In the genomic region with DNA sequence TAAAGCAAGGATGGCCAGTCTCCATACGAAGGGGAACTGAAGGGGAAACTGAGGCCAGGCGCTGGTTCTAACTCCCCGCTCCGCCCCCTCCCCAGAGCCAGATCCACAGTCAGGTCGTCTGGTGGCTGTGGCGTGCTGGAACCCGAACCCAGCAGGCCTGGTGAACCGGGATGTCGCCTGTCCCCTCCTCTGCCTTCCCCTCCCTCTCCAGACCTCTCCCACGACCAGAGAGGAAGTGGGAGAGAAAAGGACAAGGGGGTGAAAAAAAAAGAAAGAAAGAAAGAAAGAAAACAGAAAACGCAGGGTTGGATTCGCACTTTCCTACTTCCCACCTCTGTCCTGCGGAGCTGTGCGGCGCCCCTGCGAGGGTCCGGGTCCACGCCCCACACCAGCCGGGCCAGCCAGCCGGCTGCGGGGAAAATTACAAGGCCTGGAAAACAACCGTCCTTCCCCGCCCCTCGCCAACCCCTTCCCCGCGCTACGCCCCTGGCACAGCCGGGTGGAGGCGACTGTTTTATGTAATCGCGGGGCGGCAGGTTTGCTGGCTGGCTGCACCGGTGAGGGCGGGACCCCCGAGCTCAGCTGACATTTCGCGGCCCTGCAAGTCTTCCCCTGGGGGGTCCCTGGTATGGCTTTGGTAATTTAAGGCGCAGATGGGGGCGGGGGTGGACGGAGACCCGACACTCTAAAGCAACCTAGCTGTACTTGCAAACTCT, we compare ENCODE assay signal across 8 mouse cellular contexts. TPM values are rescaled to one million over a fixed set of nuclear protein-coding genes. Genes with fewer than 3 reads are reported as not detected.
DNase-seq lines count a peak whose midpoint lies in the region; ATAC-seq and TF ChIP-seq lines count a peak whose summit lies in the region.

A gene (plus strand): TSS at position 255 of the 716 bp plus-strand sequence.

- H3K4me2 ChIP-seq in CH12.LX (ENCODE audit: insufficient read depth, low read depth, poor library complexity, severe bottlenecking), result peak within 1 kb of the TSS; percentile 93
- peak within 1 kb of the TSS; percentile 93 for H3K4me2 ChIP-seq in heart, embryonic 15.5 days

- in situ Hi-C loops in CH12.LX (cut with MboI; ENCODE audit: low pct_ligation_motif_present, low pct_unique_long_range_greater_than_20kb, low sequenced_read_pairs), result no loop called here

- peak within 1 kb of the TSS; percentile 81 to 87 (median 81) for H3K4me3 ChIP-seq in CH12.LX (replicated peaks in 1 of 3; ENCODE audit: low read depth in 2 of 3, low read length in 2 of 3, poor library complexity in 1 of 3)
- peak within 1 kb of the TSS; percentile 96 for H3K4me3 ChIP-seq in embryonic fibroblast, embryonic 13.5 days (ENCODE audit: insufficient read depth, low read length)
- peak within 1 kb of the TSS; percentile 98 for H3K4me3 ChIP-seq in heart, embryonic 15.5 days

- 3% methylated on average over 41 of the region's 41 CpGs for WGBS in heart, embryonic 15.5 days

- peaks cover 6 to 40% of the 10 kb centered on the region in 2 experiments for H3K4me1 ChIP-seq in CH12.LX (ENCODE audit: control insufficient read depth in 1 of 2, insufficient read depth in 2 of 2)
- H3K4me1 ChIP-seq in embryonic fibroblast, embryonic 13.5 days (ENCODE audit: control insufficient read depth, insufficient read depth, low read length), result peaks cover 2% of the 10 kb centered on the region; the same call in 1 of the 2 replicates
- H3K4me1 ChIP-seq in heart, embryonic 15.5 days (replicated peaks), result peaks cover 42% of the 10 kb centered on the region

- TF ChIP-seq CTCF in CH12.LX (conservative IDR thresholded peaks at IDR 0.05 in 1 of 2, IDR thresholded peaks at IDR 0.05 in 1 of 2; ENCODE audit: low read depth in 2 of 2, low read length in 2 of 2), result no peak
- no peak for TF ChIP-seq CTCF in embryonic fibroblast, embryonic 13.5 days (IDR thresholded peaks at IDR 0.05; ENCODE audit: borderline replicate concordance, insufficient read depth, low read length)

- no peak for ATAC-seq in heart, embryonic 15.5 days (replicated peaks; ENCODE audit: insufficient number of reproducible peaks, insufficient read depth, low FRiP score, low read depth)
- no peak for ATAC-seq in neutrophil, adult 5-6 weeks (ENCODE audit: extremely low read depth, insufficient number of reproducible peaks, low FRiP score, poor library complexity, severe bottlenecking)

- peaks cover 0 to 7% of the 10 kb centered on the region in 2 experiments for H3K36me3 ChIP-seq in CH12.LX (replicated peaks in 1 of 2; ENCODE audit: control insufficient read depth in 1 of 2, insufficient read depth in 1 of 2, low read length in 1 of 2)
- no peaks in the 10 kb centered on the region for H3K36me3 ChIP-seq in heart, embryonic 15.5 days

- peaks cover 22% of the 10 kb centered on the region for H3K79me2 ChIP-seq in CH12.LX (replicated peaks; ENCODE audit: control insufficient read depth, extremely low read depth, insufficient read depth, poor library complexity, severe bottlenecking)

- H3K9ac ChIP-seq in CH12.LX (ENCODE audit: insufficient read depth, low read depth), result peak within 1 kb of the TSS; percentile 100
- H3K9ac ChIP-seq in heart, embryonic 15.5 days, result peak within 1 kb of the TSS; percentile 98

- no peak for DNase-seq in CH12.LX (ENCODE audit: extremely low read depth)
- DNase-seq in adrenal gland, adult 18-20 months (ENCODE audit: low spot score in 2 of 2), result no peak
- DNase-seq in kidney, postnatal 10 days, result peak; percentile 73
- DNase-seq in lung, adult 18-20 months, result peak; percentile 63 to 70
- no peak for DNase-seq in ovary, postnatal 14 days (ENCODE audit: low spot score)

- H3K27ac ChIP-seq in CH12.LX (ENCODE audit: insufficient read depth, low read depth), result peak within 1 kb of the TSS; percentile 5; the same call in 1 of the 2 replicates
- no peak within 1 kb of the TSS for H3K27ac ChIP-seq in embryonic fibroblast, embryonic 13.5 days (ENCODE audit: insufficient read depth, low read length)
- peak within 1 kb of the TSS; percentile 99 for H3K27ac ChIP-seq in heart, embryonic 15.5 days

- dilution Hi-C loops in CH12.LX (cut with MboI; ENCODE audit: extremely low pct_ligation_motif_present, extremely low pct_unique_long_range_greater_than_20kb, low sequenced_read_pairs), result no loop called here

- no peak for TF ChIP-seq RAD21 in CH12.LX (IDR thresholded peaks at IDR 0.05; ENCODE audit: low read depth, low read length)

- no peak for TF ChIP-seq EP300 in CH12.LX (IDR thresholded peaks at IDR 0.05; ENCODE audit: low read length)

- TF ChIP-seq POLR2A in CH12.LX (IDR thresholded peaks at IDR 0.05; ENCODE audit: low read depth, low read length), result no peak
- no peak for TF ChIP-seq POLR2A in embryonic fibroblast, embryonic 13.5 days (IDR thresholded peaks at IDR 0.05; ENCODE audit: low read depth, low read length)

- no peaks in the 10 kb centered on the region for H3K27me3 ChIP-seq in CH12.LX (replicated peaks)
- H3K27me3 ChIP-seq in heart, embryonic 15.5 days, result no peaks in the 10 kb centered on the region

- H3K9me3 ChIP-seq in CH12.LX (replicated peaks; ENCODE audit: low read length), result no peaks in the 10 kb centered on the region
- no peaks in the 10 kb centered on the region for H3K9me3 ChIP-seq in heart, embryonic 15.5 days (replicated peaks)

TF ChIP-seq in CH12.LX, 34 proteins besides CTCF, POLR2A, EP300 and RAD21:
- TF ChIP-seq MAX (IDR thresholded peaks at IDR 0.05; ENCODE audit: low read length), result no peak
- TF ChIP-seq ZMIZ1 (IDR thresholded peaks at IDR 0.05; ENCODE audit: low read depth, low read length), result no peak
- 0 out of 2 replicates have a peak, but pooled peaks have one; percentile 39 for TF ChIP-seq ELF1 (IDR thresholded peaks at IDR 0.05; ENCODE audit: low read depth, low read length)
- peak; percentile 79 for TF ChIP-seq SIN3A (IDR thresholded peaks at IDR 0.05; ENCODE audit: low read length)
- TF ChIP-seq E2F4 (IDR thresholded peaks at IDR 0.05; ENCODE audit: insufficient replicate concordance, low read depth, low read length), result no peak
- TF ChIP-seq TBP (conservative IDR thresholded peaks at IDR 0.05; ENCODE audit: low read depth, low read length), result peak; percentile 91
- no peak for TF ChIP-seq KAT2A (IDR thresholded peaks at IDR 0.05; ENCODE audit: insufficient replicate concordance, low read length)
- peak; percentile 39 for TF ChIP-seq ZNF384 (IDR thresholded peaks at IDR 0.05; ENCODE audit: low read depth, low read length)
- no peak for TF ChIP-seq JUN (IDR thresholded peaks at IDR 0.05; ENCODE audit: insufficient read depth, low read depth, low read length)
- TF ChIP-seq CHD1 (IDR thresholded peaks at IDR 0.05; ENCODE audit: low read depth, low read length), result peak; percentile 91
- no peak for TF ChIP-seq ZC3H11A (IDR thresholded peaks at IDR 0.05; ENCODE audit: low read depth, low read length)
- TF ChIP-seq RCOR1 (conservative IDR thresholded peaks at IDR 0.05; ENCODE audit: low read depth, low read length), result no peak
- TF ChIP-seq USF2 (conservative IDR thresholded peaks at IDR 0.05; ENCODE audit: low read depth, low read length), result no peak
- TF ChIP-seq POLR2AphosphoS2 (IDR thresholded peaks at IDR 0.05; ENCODE audit: low read depth, low read length), result no peak
- TF ChIP-seq GABPA (IDR thresholded peaks at IDR 0.05; ENCODE audit: insufficient replicate concordance, low read depth, low read length), result no peak
- no peak for TF ChIP-seq NELFE (IDR thresholded peaks at IDR 0.05; ENCODE audit: low read depth, low read length)
- TF ChIP-seq HCFC1 (IDR thresholded peaks at IDR 0.05; ENCODE audit: low read depth, low read length), result peak; percentile 28; the same call in 1 of the 2 replicates
- TF ChIP-seq MEF2A (IDR thresholded peaks at IDR 0.05; ENCODE audit: borderline replicate concordance, low read depth, low read length), result no peak; the same call in 1 of the 2 replicates
- peak; percentile 53; the same call in 1 of the 2 replicates for TF ChIP-seq MAZ (IDR thresholded peaks at IDR 0.05; ENCODE audit: low read depth, low read length)
- no peak for TF ChIP-seq ETS1 (conservative IDR thresholded peaks at IDR 0.05; ENCODE audit: low read depth, low read length)
- TF ChIP-seq ZKSCAN1 (IDR thresholded peaks at IDR 0.05; ENCODE audit: borderline replicate concordance, low read depth, low read length), result no peak
- 0 out of 2 replicates have a peak, but pooled peaks have one; percentile 25 for TF ChIP-seq TCF12 (IDR thresholded peaks at IDR 0.05; ENCODE audit: low read depth, low read length)
- peak; percentile 57 for TF ChIP-seq IRF4 (IDR thresholded peaks at IDR 0.05; ENCODE audit: low read depth, low read length)
- TF ChIP-seq MYC (IDR thresholded peaks at IDR 0.05; ENCODE audit: low read depth, low read length), result no peak
- no peak for TF ChIP-seq NRF1 (IDR thresholded peaks at IDR 0.05; ENCODE audit: low read depth, low read length)
- TF ChIP-seq MXI1 (IDR thresholded peaks at IDR 0.05; ENCODE audit: low read depth, low read length), result peak; percentile 18; the same call in 1 of the 2 replicates
- TF ChIP-seq JUND (conservative IDR thresholded peaks at IDR 0.05; ENCODE audit: low read depth, low read length), result no peak
- TF ChIP-seq BHLHE40 (IDR thresholded peaks at IDR 0.05; ENCODE audit: low read depth, low read length), result 0 out of 2 replicates have a peak, but pooled peaks have one; percentile 22
- TF ChIP-seq USF1 (IDR thresholded peaks at IDR 0.05; ENCODE audit: low read depth, low read length), result no peak
- no peak for TF ChIP-seq SMC3 (IDR thresholded peaks at IDR 0.05; ENCODE audit: low read depth, low read length)
- peak; percentile 99 for TF ChIP-seq UBTF (IDR thresholded peaks at IDR 0.05; ENCODE audit: low read depth, low read length)
- TF ChIP-seq CHD2 (IDR thresholded peaks at IDR 0.05; ENCODE audit: low read length), result no peak
- TF ChIP-seq MAFK (IDR thresholded peaks at IDR 0.05; ENCODE audit: insufficient replicate concordance, low read length), result no peak
- no peak for TF ChIP-seq PAX5 (IDR thresholded peaks at IDR 0.05; ENCODE audit: low read length)

RNA-seq across cellular contexts. Expression of the gene that starts here (rescaled TPM):
- 15.3 and 18.2 TPM in 2 replicates for total RNA-seq in CH12.LX (2012; rRNA removed)
- total RNA-seq in CH12.LX (2014; rRNA removed), result 3.0 TPM in 2 replicates
- polyA plus RNA-seq in CH12.LX (2012; ENCODE audit: insufficient read length, low read depth), result 20.1 and 21.3 TPM in 2 replicates
- 10 to 100 TPM; 65.3 to 84.8 TPM for total RNA-seq in adrenal gland, adult 18-20 months (2021)
- polyA plus RNA-seq in embryonic fibroblast, embryonic 13.5 days (2011; ENCODE audit: insufficient read length, low read depth, missing spikeins), result 16.9 and 23.5 TPM in 2 replicates
- 25.6 and 31.0 TPM in 2 replicates for polyA plus RNA-seq in heart, embryonic 15.5 days (2015; fragmentation: Nextera tagmentation; extraction: Ambion mirVana)
- 28.7 and 31.1 TPM in 2 replicates for total RNA-seq in neutrophil, adult 5-6 weeks (2017)

Comparison
In these comparisons a context has a peak if more than half of its experiments do, and no peak if none do; other contexts are left out.
1. DNase-seq: peak in kidney, postnatal 10 days (single experiment) and lung, adult 18-20 months (2 of 2); none in CH12.LX (single experiment), adrenal gland, adult 18-20 months (0 of 2) and ovary, postnatal 14 days (single experiment).
2. Peak in every context shown above with its lines, with median percentiles within 50 percentile points of each other: H3K4me3 ChIP-seq.